Mouse (Mus musculus): ENCODE data around the gene Tmem98. TPM values are rescaled to one million over a fixed set of nuclear protein-coding genes. Genes with fewer than 3 reads are reported as not detected.

Gene Tmem98
- polyA plus RNA-seq, 1 experiment from 2014 or later = 39.9 TPM

- Histone ChIP-seq H3K9ac (replicated peaks) (no peak overlapping the region), H3K4me2 (replicated peaks) (no peak overlapping the region), H3K27me3 (no peaks in the 10 kb centered on the region), H3K4me3 (no peak overlapping the region), H3K36me3 (no peaks in the 10 kb centered on the region), H3K27ac (replicated peaks) (no peak overlapping the region), H3K9me3 (no peaks in the 10 kb centered on the region), H3K4me1 (no peaks in the 10 kb centered on the region)
- no peak for ATAC-seq (replicated peaks)
- 81% methylated on average over 8 of the region's 8 CpGs for WGBS
These were observed 14.5 kb upstream of the Tmem98 start for GRCm38 (mm10) chr11:80795431-80795830.

- no peaks in the 10 kb centered on the region for H3K4me1 ChIP-seq
- ATAC-seq (replicated peaks) = no peak
- no peak overlapping the region for H3K9ac ChIP-seq (replicated peaks)
These were observed 10.0 kb upstream of the Tmem98 start for GRCm38 (mm10) chr11:80799979-80800378.

GRCm38 (mm10) chr11:80802706-80803105 lies 7.3 kb upstream of the Tmem98 start:
- Histone ChIP-seq H3K9ac (replicated peaks) (no peak overlapping the region), H3K4me3 (no peak overlapping the region), H3K9me3 (no peaks in the 10 kb centered on the region), H3K27ac (replicated peaks) (no peak overlapping the region), H3K36me3 (no peaks in the 10 kb centered on the region), H3K4me1 (no peaks in the 10 kb centered on the region), H3K27me3 (no peaks in the 10 kb centered on the region), H3K4me2 (replicated peaks) (no peak overlapping the region)
- WGBS = 66% methylated on average over 3 of the region's 3 CpGs
- ATAC-seq (replicated peaks) = no peak

More at GRCm38 (mm10) chr11:80799979-80800378, 10.0 kb upstream of the Tmem98 start:
- Histone ChIP-seq H3K4me3 (no peak overlapping the region), H3K4me2 (replicated peaks) (no peak overlapping the region), H3K9me3 (no peaks in the 10 kb centered on the region), H3K27me3 (no peaks in the 10 kb centered on the region), H3K36me3 (no peaks in the 10 kb centered on the region), H3K27ac (replicated peaks) (no peak overlapping the region)
- WGBS = 42% methylated on average over 3 of the region's 3 CpGs

- no peak overlapping the region for H3K4me2 ChIP-seq (replicated peaks)
- no peaks in the 10 kb centered on the region for H3K9me3 ChIP-seq
- H3K27me3 ChIP-seq = no peaks in the 10 kb centered on the region
- no peak for ATAC-seq (replicated peaks)
- H3K36me3 ChIP-seq = no peaks in the 10 kb centered on the region
- WGBS = 73% methylated on average over 6 of the region's 6 CpGs
- no peak overlapping the region for H3K9ac ChIP-seq (replicated peaks)
- no peak overlapping the region for H3K27ac ChIP-seq (replicated peaks)
- H3K4me3 ChIP-seq = no peak overlapping the region
- H3K4me1 ChIP-seq = peaks cover 19% of the 10 kb centered on the region
These were observed 1.4 kb upstream of the Tmem98 start for GRCm38 (mm10) chr11:80808551-80809070.

- WGBS = 34% methylated on average over 5 of the region's 6 CpGs
- peaks cover 19% of the 10 kb centered on the region for H3K4me1 ChIP-seq
- H3K4me3 ChIP-seq = peak overlapping the region; percentile 54
- H3K4me2 ChIP-seq (replicated peaks) = peak overlapping the region; percentile 87
- peak overlapping the region; percentile 66 for H3K9ac ChIP-seq (replicated peaks)
- 0 out of 2 replicates have a peak, but pooled peaks cover 3% of the 10 kb centered on the region for H3K36me3 ChIP-seq
- 0 out of 2 replicates have a peak, but pooled peaks have one; percentile 4 for ATAC-seq (replicated peaks)
- no peaks in the 10 kb centered on the region for H3K27me3 ChIP-seq
- peak overlapping the region; percentile 67; the same call in 1 of the 2 replicates for H3K27ac ChIP-seq (replicated peaks)
- H3K9me3 ChIP-seq = no peaks in the 10 kb centered on the region
These were observed 346 bp upstream of the Tmem98 start for GRCm38 (mm10) chr11:80809666-80809992.

- no peak for ATAC-seq (replicated peaks)
These were observed 1.2 kb downstream of the Tmem98 start for GRCm38 (mm10) chr11:80811156-80811555.

GRCm38 (mm10) chr11:80815354-80815753 lies 5.4 kb downstream of the Tmem98 start:
- no peaks in the 10 kb centered on the region for H3K27me3 ChIP-seq
- ATAC-seq (replicated peaks) = no peak

More at GRCm38 (mm10) chr11:80811156-80811555, 1.2 kb downstream of the Tmem98 start:
- Histone ChIP-seq H3K9ac (replicated peaks) (peak overlapping the region; percentile 66), H3K27ac (replicated peaks) (no peak overlapping the region; the same call in 1 of the 2 replicates), H3K27me3 (no peaks in the 10 kb centered on the region), H3K4me2 (replicated peaks) (peak overlapping the region; percentile 87), H3K4me1 (peaks cover 19% of the 10 kb centered on the region), H3K9me3 (no peaks in the 10 kb centered on the region), H3K4me3 (peak overlapping the region; percentile 54), H3K36me3 (0 out of 2 replicates have a peak, but pooled peaks cover 3% of the 10 kb centered on the region)
- 23% methylated on average over 5 of the region's 5 CpGs for WGBS

GRCm38 (mm10) chr11:80818060-80818697 lies 8.2 kb downstream of the Tmem98 start:
- Histone ChIP-seq H3K4me2 (replicated peaks) (no peak overlapping the region), H3K36me3 (0 out of 2 replicates have a peak, but pooled peaks cover 3% of the 10 kb centered on the region), H3K27me3 (no peaks in the 10 kb centered on the region), H3K4me1 (no peaks in the 10 kb centered on the region; the same call in 1 of the 2 replicates), H3K9ac (replicated peaks) (no peak overlapping the region), H3K27ac (replicated peaks) (no peak overlapping the region), H3K4me3 (no peak overlapping the region), H3K9me3 (no peaks in the 10 kb centered on the region)
- peak; percentile 29; the same call in 1 of the 2 replicates for ATAC-seq (replicated peaks)
- WGBS = 44% methylated on average over 11 of the region's 11 CpGs

More at GRCm38 (mm10) chr11:80815354-80815753, 5.4 kb downstream of the Tmem98 start:
- WGBS = 90% methylated on average over 7 of the region's 7 CpGs
- Histone ChIP-seq H3K9ac (replicated peaks) (no peak overlapping the region), H3K9me3 (no peaks in the 10 kb centered on the region), H3K36me3 (0 out of 2 replicates have a peak, but pooled peaks cover 3% of the 10 kb centered on the region), H3K4me3 (no peak overlapping the region), H3K4me1 (peaks cover 14% of the 10 kb centered on the region), H3K27ac (replicated peaks) (no peak overlapping the region), H3K4me2 (replicated peaks) (no peak overlapping the region)

- H3K36me3 ChIP-seq = no peaks in the 10 kb centered on the region
- no peak overlapping the region for H3K4me3 ChIP-seq
- H3K4me1 ChIP-seq = no peaks in the 10 kb centered on the region; the same call in 1 of the 2 replicates
- H3K4me2 ChIP-seq (replicated peaks) = no peak overlapping the region
- no peaks in the 10 kb centered on the region for H3K27me3 ChIP-seq
- H3K9me3 ChIP-seq = no peaks in the 10 kb centered on the region
- no peak overlapping the region for H3K27ac ChIP-seq (replicated peaks)
- WGBS = 94% methylated on average over 3 of the region's 3 CpGs
- H3K9ac ChIP-seq (replicated peaks) = no peak overlapping the region
- no peak for ATAC-seq (replicated peaks)
These were observed 10.1 kb downstream of the Tmem98 start for GRCm38 (mm10) chr11:80820085-80820484.

GRCm38 (mm10) chr11:80821296-80821695 lies 11.3 kb downstream of the Tmem98 start:
- H3K27ac ChIP-seq (replicated peaks) = no peak overlapping the region
- no peaks in the 10 kb centered on the region; the same call in 1 of the 2 replicates for H3K4me1 ChIP-seq
- no peak overlapping the region for H3K9ac ChIP-seq (replicated peaks)
- H3K27me3 ChIP-seq = no peaks in the 10 kb centered on the region
- H3K4me2 ChIP-seq (replicated peaks) = no peak overlapping the region
- H3K36me3 ChIP-seq = no peaks in the 10 kb centered on the region
- 0 out of 2 replicates have a peak, but pooled peaks have one; percentile 61 for ATAC-seq (replicated peaks)
- no peak overlapping the region for H3K4me3 ChIP-seq
- H3K9me3 ChIP-seq = no peaks in the 10 kb centered on the region
- 54% methylated on average over 14 of the region's 14 CpGs for WGBS

- H3K27ac ChIP-seq (replicated peaks) = no peak overlapping the region
- H3K4me2 ChIP-seq (replicated peaks) = no peak overlapping the region
- no peak overlapping the region for H3K9ac ChIP-seq (replicated peaks)
- H3K4me3 ChIP-seq = no peak overlapping the region
- 86% methylated on average over 9 of the region's 9 CpGs for WGBS
- no peaks in the 10 kb centered on the region for H3K9me3 ChIP-seq
- ATAC-seq (replicated peaks) = no peak
- H3K4me1 ChIP-seq = no peaks in the 10 kb centered on the region; the same call in 1 of the 2 replicates
- H3K36me3 ChIP-seq = no peaks in the 10 kb centered on the region
- H3K27me3 ChIP-seq = no peaks in the 10 kb centered on the region
These were observed 11.8 kb downstream of the Tmem98 start for GRCm38 (mm10) chr11:80821794-80822193.

- Histone ChIP-seq H3K27ac (replicated peaks) (no peak overlapping the region), H3K4me3 (no peak overlapping the region), H3K4me1 (no peaks in the 10 kb centered on the region), H3K9ac (replicated peaks) (no peak overlapping the region), H3K9me3 (no peaks in the 10 kb centered on the region), H3K36me3 (no peaks in the 10 kb centered on the region), H3K4me2 (replicated peaks) (no peak overlapping the region), H3K27me3 (no peaks in the 10 kb centered on the region)
- WGBS = 94% methylated on average over 2 of the region's 2 CpGs
- ATAC-seq (replicated peaks) = no peak
These were observed 25.4 kb downstream of the Tmem98 start for GRCm38 (mm10) chr11:80835395-80835794.
